Comparison of ENCODE assay signal across 9 mouse cellular contexts in genomic region chr9:96718402-96718798, GRCm38 (mm10). TPM values are rescaled to one million over a fixed set of nuclear protein-coding genes. Genes with fewer than 3 reads are reported as not detected.
A peak's percentile ranks its signal among the peaks of the same experiment; 100 is the strongest.
DNase-seq lines count a peak whose midpoint lies in the region; ATAC-seq and TF ChIP-seq lines count a peak whose summit lies in the region.
"Had no signal": no experiment of that assay in that cellular context is flagged by ENCODE, and none has a peak within 500 bp of the region (broad histone marks: within the 10 kb centered on the region; RNA-seq: fewer than 3 reads in every experiment).

No protein-coding gene starts in this region.

- H3K36me3 ChIP-seq in forebrain, embryonic 12.5 days (replicated peaks) = no peaks in the 10 kb centered on the region
- H3K36me3 ChIP-seq in forebrain, postnatal 0 days (ENCODE audit: insufficient read depth) = no peaks in the 10 kb centered on the region; the same call in 1 of the 2 replicates
- no peaks in the 10 kb centered on the region for H3K36me3 ChIP-seq in embryonic facial prominence, embryonic 15.5 days
- H3K36me3 ChIP-seq in liver, postnatal 0 days (replicated peaks; ENCODE audit: insufficient read depth, low read length) = peaks cover 11% of the 10 kb centered on the region

- no peaks in the 10 kb centered on the region for H3K9me3 ChIP-seq in forebrain, embryonic 12.5 days
- no peaks in the 10 kb centered on the region for H3K9me3 ChIP-seq in forebrain, postnatal 0 days (ENCODE audit: low read length)
- no peaks in the 10 kb centered on the region for H3K9me3 ChIP-seq in embryonic facial prominence, embryonic 15.5 days (replicated peaks)
- H3K9me3 ChIP-seq in liver, postnatal 0 days (ENCODE audit: low read length) = no peaks in the 10 kb centered on the region

- no peak for TF ChIP-seq EP300 in liver, postnatal 0 days (IDR thresholded peaks at IDR 0.05; ENCODE audit: low read depth)

- WGBS in forebrain, embryonic 12.5 days = 96% methylated on average over 8 of the region's 8 CpGs
- WGBS in forebrain, postnatal 0 days = 95% methylated on average over 8 of the region's 8 CpGs
- 90% methylated on average over 8 of the region's 8 CpGs for whole genome bisulfite sequencing in embryonic facial prominence, embryonic 15.5 days
- 76% methylated on average over 8 of the region's 8 CpGs for WGBS in liver, postnatal 0 days (ENCODE audit: insufficient replicate concordance)

- H3K4me1 ChIP-seq in forebrain, embryonic 12.5 days = peaks cover 28% of the 10 kb centered on the region
- 0 out of 2 replicates have a peak, but pooled peaks cover 13% of the 10 kb centered on the region for H3K4me1 ChIP-seq in forebrain, postnatal 0 days (ENCODE audit: insufficient read depth)
- H3K4me1 ChIP-seq in embryonic facial prominence, embryonic 15.5 days = peaks cover 20% of the 10 kb centered on the region
- peaks cover 28% of the 10 kb centered on the region for H3K4me1 ChIP-seq in liver, postnatal 0 days (ENCODE audit: insufficient read depth)

- no peaks in the 10 kb centered on the region for H3K27me3 ChIP-seq in forebrain, embryonic 12.5 days
- H3K27me3 ChIP-seq in forebrain, postnatal 0 days (ENCODE audit: insufficient read depth, low read length) = no peaks in the 10 kb centered on the region
- H3K27me3 ChIP-seq in embryonic facial prominence, embryonic 15.5 days = no peaks in the 10 kb centered on the region
- H3K27me3 ChIP-seq in liver, postnatal 0 days (ENCODE audit: insufficient read depth, low read length) = no peaks in the 10 kb centered on the region

- no peak for DNase-seq in forebrain, postnatal 0 days
- no peak for DNase-seq in layer of hippocampus, adult 2 months (ENCODE audit: low spot score in 2 of 2)
- DNase-seq in layer of hippocampus, adult 11-12 months (ENCODE audit: low spot score) = no peak
- DNase-seq in liver, postnatal 0 days = no peak
- no peak for DNase-seq in left cerebral cortex, postnatal 10 days (ENCODE audit: extremely low spot score in 1 of 2, low spot score in 2 of 2)
- no peak for DNase-seq in spleen, postnatal 14 days (ENCODE audit: low spot score in 2 of 2)
- DNase-seq: adrenal gland, adult 8-10 months had no signal

- no peak overlapping the region for H3K27ac ChIP-seq in forebrain, embryonic 12.5 days
- H3K27ac ChIP-seq in forebrain, postnatal 0 days (ENCODE audit: low read depth, low read length) = no peak overlapping the region
- H3K27ac ChIP-seq in layer of hippocampus, adult 2 months = peak overlapping the region; percentile 98
- no peak overlapping the region for H3K27ac ChIP-seq in embryonic facial prominence, embryonic 15.5 days (replicated peaks)
- 0 out of 2 replicates have a peak overlapping the region, but pooled peaks have one; percentile 0 for H3K27ac ChIP-seq in liver, postnatal 0 days (ENCODE audit: low read depth)

- H3K9ac ChIP-seq in forebrain, embryonic 12.5 days = no peak overlapping the region
- no peak overlapping the region for H3K9ac ChIP-seq in forebrain, postnatal 0 days
- H3K9ac ChIP-seq in embryonic facial prominence, embryonic 15.5 days = no peak overlapping the region
- H3K9ac ChIP-seq in liver, postnatal 0 days (replicated peaks) = no peak overlapping the region

- no peak overlapping the region for H3K4me3 ChIP-seq in forebrain, embryonic 12.5 days (replicated peaks)
- no peak overlapping the region for H3K4me3 ChIP-seq in forebrain, postnatal 0 days (ENCODE audit: low read depth, low read length)
- H3K4me3 ChIP-seq in layer of hippocampus, adult 2 months = peak overlapping the region; percentile 82; the same call in 1 of the 2 replicates
- H3K4me3 ChIP-seq in embryonic facial prominence, embryonic 15.5 days (replicated peaks) = peak overlapping the region; percentile 70
- H3K4me3 ChIP-seq in liver, postnatal 0 days (ENCODE audit: low read depth, low read length) = peak overlapping the region; percentile 90

- no peak for ATAC-seq in forebrain, embryonic 12.5 days (ENCODE audit: low FRiP score)
- ATAC-seq in forebrain, postnatal 0 days = no peak
- no peak for ATAC-seq in embryonic facial prominence, embryonic 15.5 days (ENCODE audit: insufficient number of reproducible peaks, low FRiP score, low TSS enrichment, low read depth)
- no peak for ATAC-seq in liver, postnatal 0 days

- H3K4me2 ChIP-seq in forebrain, embryonic 12.5 days = 0 out of 2 replicates have a peak overlapping the region, but pooled peaks have one; percentile 69
- H3K4me2 ChIP-seq in forebrain, postnatal 0 days (ENCODE audit: low read depth) = no peak overlapping the region; the same call in 1 of the 2 replicates
- H3K4me2 ChIP-seq in embryonic facial prominence, embryonic 15.5 days (replicated peaks) = peak overlapping the region; percentile 53
- peak overlapping the region; percentile 85 for H3K4me2 ChIP-seq in liver, postnatal 0 days (ENCODE audit: low read depth, low read length)

- intact Hi-C loops in left cerebral cortex, postnatal 10 days (cut with DNase I) = no loop called here

- no peak for TF ChIP-seq CTCF in forebrain, postnatal 0 days (IDR thresholded peaks at IDR 0.05; ENCODE audit: low read depth)
- TF ChIP-seq CTCF in layer of hippocampus, adult 2 months (conservative IDR thresholded peaks at IDR 0.05) = no peak
- TF ChIP-seq CTCF in liver, postnatal 0 days (IDR thresholded peaks at IDR 0.05; ENCODE audit: low read depth) = no peak

RNA-seq across cellular contexts. Expression of gene Zbtb38, which starts 34.2 kb away (rescaled TPM):
- 14.7 and 15.7 TPM in 2 replicates for polyA plus RNA-seq in forebrain, embryonic 12.5 days (2016; fragmentation: Nextera tagmentation; extraction: Ambion mirVana)
- total RNA-seq in forebrain, postnatal 0 days (2014; rRNA removed) = 57.6 and 68.3 TPM in 2 replicates
- polyA plus RNA-seq in forebrain, postnatal 0 days (2015; fragmentation: Nextera tagmentation; extraction: Ambion mirVana) = 31.8 and 44.2 TPM in 2 replicates
- total RNA-seq in layer of hippocampus, adult 2 months (2021) = 10 to 100 TPM; 57.9 to 65.3 TPM
- polyA plus RNA-seq in embryonic facial prominence, embryonic 15.5 days (2015; fragmentation: Nextera tagmentation; extraction: Ambion mirVana) = 21.2 and 22.1 TPM in 2 replicates
- polyA plus RNA-seq in liver, postnatal 0 days (2015; fragmentation: Nextera tagmentation; extraction: Ambion mirVana) = 6.0 and 7.5 TPM in 2 replicates
- 10 to 100 TPM; 44.6 to 47.5 TPM for total RNA-seq in left cerebral cortex, postnatal 10 days (2021)

Comparison
In these comparisons a context has a peak if more than half of its experiments do, and no peak if none do; other contexts are left out.
1. H3K27ac ChIP-seq: peak in layer of hippocampus, adult 2 months (single experiment) and liver, postnatal 0 days (single experiment); none in forebrain, embryonic 12.5 days (single experiment), forebrain, postnatal 0 days (single experiment) and embryonic facial prominence, embryonic 15.5 days (single experiment).
2. H3K4me3 ChIP-seq: peak in layer of hippocampus, adult 2 months (single experiment), embryonic facial prominence, embryonic 15.5 days (single experiment) and liver, postnatal 0 days (single experiment); none in forebrain, embryonic 12.5 days (single experiment) and forebrain, postnatal 0 days (single experiment).